Mouse (Mus musculus) MEL (cell line): ENCODE measurements around the gene Rsph6a. TPM values are rescaled to one million over a fixed set of nuclear protein-coding genes. Genes with fewer than 3 reads are reported as not detected.

Experiments used
- DNase-seq: peaks from one replicate; pipeline ENCODE4 v3.0.0; 2011; ENCODE audit warnings: low read depth, low spot score
- H3K27ac ChIP-seq: 2 replicates; pipeline ENCODE4 v1.5.1; 2012; ENCODE audit warnings: low read depth, mild to moderate bottlenecking, control low read depth, low read length, moderate library complexity; ENCODE audit not compliant: control insufficient read depth
- H3K27me3 ChIP-seq, 2 experiments: fragments of 150-350 bp in 1 of 2; sonication (generic) in 1 of 2; 2 replicates each; pipeline ENCODE4 v1.6.1; 2012; ENCODE audit warnings: low read length in 2 of 2, mild to moderate bottlenecking in 2 of 2, improper control_type of control experiment in 1 of 2, moderate library complexity in 1 of 2; ENCODE audit not compliant: insufficient read depth in 2 of 2, control insufficient read depth in 1 of 2
- H3K36me3 ChIP-seq, 2 experiments: 2 replicates each; pipeline ENCODE4 v1.6.1; 2012 to 2014; ENCODE audit warnings: low read length in 2 of 2, improper control_type of control experiment in 1 of 2, inconsistent platforms in 1 of 2, mild to moderate bottlenecking in 1 of 2; ENCODE audit not compliant: insufficient read depth in 2 of 2, control insufficient read depth in 1 of 2
- H3K4me1 ChIP-seq, 2 experiments: fragments of 150-350 bp in 1 of 2; sonication (generic) in 1 of 2; 2 replicates each; pipeline ENCODE4 v1.6.1; 2012; ENCODE audit warnings: low read length in 2 of 2, improper control_type of control experiment in 1 of 2, mild to moderate bottlenecking in 1 of 2; ENCODE audit not compliant: insufficient read depth in 2 of 2, control insufficient read depth in 1 of 2
- H3K4me3 ChIP-seq, 2 experiments: fragments of 150-350 bp in 1 of 2; sonication (generic) in 1 of 2; 2 replicates each; pipeline ENCODE4 v1.5.1; 2012; ENCODE audit warnings: low read depth in 2 of 2, low read length in 2 of 2, mild to moderate bottlenecking in 2 of 2, moderate library complexity in 2 of 2, control low read depth in 1 of 2, improper control_type of control experiment in 1 of 2; ENCODE audit not compliant: control insufficient read depth in 1 of 2, insufficient read depth in 1 of 2
- H3K79me2 ChIP-seq: 2 replicates; pipeline ENCODE4 v1.6.1; 2012; ENCODE audit warnings: mild to moderate bottlenecking, low read length, moderate library complexity; ENCODE audit not compliant: control insufficient read depth, poor library complexity, insufficient read depth
- H3K9ac ChIP-seq: 2 replicates; pipeline ENCODE4 v1.6.1; 2012; ENCODE audit warnings: low read depth, mild to moderate bottlenecking, control low read depth, low read length, moderate library complexity; ENCODE audit not compliant: control insufficient read depth, poor library complexity, severe bottlenecking
- H3K9me3 ChIP-seq: fragments of 150-350 bp; sonication (generic); replicated peaks from 2 replicates; pipeline ENCODE4 v1.6.1; 2012; ENCODE audit warnings: mild to moderate bottlenecking, low read length, improper control_type of control experiment, moderate library complexity; ENCODE audit not compliant: insufficient read depth
- BHLHE40 ChIP-seq: IDR thresholded peaks from 2 replicates; pipeline ENCODE4 v1.6.1; 2012; ENCODE audit warnings: low read depth, mild to moderate bottlenecking, inconsistent platforms, low read length, improper control_type of control experiment, borderline replicate concordance
- CHD1 ChIP-seq: IDR thresholded peaks from 2 replicates; pipeline ENCODE4 v1.6.1; 2012; ENCODE audit warnings: low read depth, mild to moderate bottlenecking, inconsistent platforms, low read length, improper control_type of control experiment
- CHD2 ChIP-seq: IDR thresholded peaks from 2 replicates; pipeline ENCODE4 v1.6.1; 2011; ENCODE audit warnings: low read length, improper control_type of control experiment
- CTCF ChIP-seq, 3 experiments: IDR thresholded peaks in 2 of 3; conservative IDR thresholded peaks in 1 of 3; 2 replicates each; pipeline ENCODE4 v1.5.1; 2011 to 2012; ENCODE audit warnings: low read length in 3 of 3, low read depth in 2 of 3, mild to moderate bottlenecking in 2 of 3, improper control_type of control experiment in 1 of 3, inconsistent platforms in 1 of 3, mixed read lengths in 1 of 3, moderate library complexity in 1 of 3; ENCODE audit not compliant: control insufficient read depth in 1 of 3, insufficient read depth in 1 of 3, poor library complexity in 1 of 3, severe bottlenecking in 1 of 3
- E2F4 ChIP-seq: IDR thresholded peaks from 2 replicates; pipeline ENCODE4 v1.6.1; 2011; ENCODE audit warnings: low read depth, low read length, improper control_type of control experiment, borderline replicate concordance
- ELF1 ChIP-seq: IDR thresholded peaks from 2 replicates; pipeline ENCODE4 v1.6.1; 2014; ENCODE audit warnings: low read depth, mild to moderate bottlenecking, inconsistent platforms, low read length, improper control_type of control experiment, moderate library complexity
- EP300 ChIP-seq, 2 experiments: IDR thresholded peaks; 2 replicates each; pipeline ENCODE4 v1.6.1; 2011; ENCODE audit warnings: improper control_type of control experiment in 2 of 2, low read length in 2 of 2, low read depth in 1 of 2, mild to moderate bottlenecking in 1 of 2
- ETS1 ChIP-seq: IDR thresholded peaks from 2 replicates; pipeline ENCODE4 v1.6.1; 2012; ENCODE audit warnings: low read depth, mild to moderate bottlenecking, inconsistent platforms, low read length, improper control_type of control experiment, moderate library complexity
- GATA1 ChIP-seq: IDR thresholded peaks from 2 replicates; pipeline ENCODE4 v1.6.1; 2011; ENCODE audit warnings: low read depth, low read length, improper control_type of control experiment
- HCFC1 ChIP-seq: IDR thresholded peaks from 2 replicates; pipeline ENCODE4 v1.6.1; 2012; ENCODE audit warnings: low read depth, mild to moderate bottlenecking, inconsistent platforms, low read length, improper control_type of control experiment, moderate library complexity
- KAT2A ChIP-seq: conservative IDR thresholded peaks from 2 replicates; pipeline ENCODE4 v1.6.1; 2012; ENCODE audit warnings: low read depth, low read length, improper control_type of control experiment, inconsistent platforms
- MAX ChIP-seq: IDR thresholded peaks from 2 replicates; pipeline ENCODE4 v1.6.1; 2011; ENCODE audit warnings: low read length, improper control_type of control experiment
- MEF2A ChIP-seq: IDR thresholded peaks from 2 replicates; pipeline ENCODE4 v1.6.1; 2014; ENCODE audit warnings: low read depth, mild to moderate bottlenecking, inconsistent platforms, low read length, improper control_type of control experiment; ENCODE audit not compliant: poor library complexity, insufficient replicate concordance, severe bottlenecking; ENCODE audit errors: extremely low read depth
- NRF1 ChIP-seq: IDR thresholded peaks from 2 replicates; pipeline ENCODE4 v1.6.1; 2014; ENCODE audit warnings: low read depth, mild to moderate bottlenecking, inconsistent platforms, low read length, improper control_type of control experiment, moderate library complexity; ENCODE audit not compliant: poor library complexity, insufficient read depth, severe bottlenecking
- POLR2AphosphoS2 ChIP-seq: IDR thresholded peaks from 2 replicates; pipeline ENCODE4 v1.6.1; 2011; ENCODE audit warnings: low read length, improper control_type of control experiment
- POLR2AphosphoS5 ChIP-seq: IDR thresholded peaks from 2 replicates; pipeline ENCODE4 v1.6.1; 2012; ENCODE audit warnings: low read depth, borderline replicate concordance, mild to moderate bottlenecking, inconsistent platforms, low read length, moderate library complexity, mixed read lengths
- RAD21 ChIP-seq: IDR thresholded peaks from 2 replicates; pipeline ENCODE4 v1.6.1; 2011; ENCODE audit warnings: mild to moderate bottlenecking, low read depth, low read length, improper control_type of control experiment
- RCOR1 ChIP-seq: IDR thresholded peaks from 2 replicates; pipeline ENCODE4 v1.6.1; 2012; ENCODE audit warnings: low read depth, mild to moderate bottlenecking, inconsistent platforms, low read length, improper control_type of control experiment
- SIN3A ChIP-seq: IDR thresholded peaks from 2 replicates; pipeline ENCODE4 v1.6.1; 2012; ENCODE audit warnings: low read length, improper control_type of control experiment, inconsistent platforms
- SMC3 ChIP-seq: IDR thresholded peaks from 2 replicates; pipeline ENCODE4 v1.6.1; 2011; ENCODE audit warnings: low read depth, low read length, improper control_type of control experiment
- TAL1 ChIP-seq: IDR thresholded peaks from 2 replicates; pipeline ENCODE4 v1.6.1; 2012; ENCODE audit warnings: mild to moderate bottlenecking, inconsistent platforms, low read length, moderate library complexity, mixed read lengths
- TCF12 ChIP-seq: IDR thresholded peaks from 2 replicates; pipeline ENCODE4 v1.6.1; 2014; ENCODE audit warnings: low read depth, mild to moderate bottlenecking, inconsistent platforms, low read length, improper control_type of control experiment, moderate library complexity
- UBTF ChIP-seq: IDR thresholded peaks from 2 replicates; pipeline ENCODE4 v1.6.1; 2012; ENCODE audit warnings: low read depth, mild to moderate bottlenecking, inconsistent platforms, low read length, improper control_type of control experiment, moderate library complexity, borderline replicate concordance; ENCODE audit not compliant: insufficient read depth
- ZKSCAN1 ChIP-seq: IDR thresholded peaks from 2 replicates; pipeline ENCODE4 v1.6.1; 2012; ENCODE audit warnings: low read depth, mild to moderate bottlenecking, inconsistent platforms, low read length, improper control_type of control experiment, moderate library complexity
- ZNF384 ChIP-seq: IDR thresholded peaks from 2 replicates; pipeline ENCODE4 v1.6.1; 2012; ENCODE audit warnings: low read depth, mild to moderate bottlenecking, inconsistent platforms, low read length, improper control_type of control experiment
- polyA plus RNA-seq, 2 experiments: library from polyadenylated mRNA; stranded (reverse) in 1 of 2; unstranded in 1 of 2; fragments of >175 nt in 1 of 2; fragments of >200 nt in 1 of 2; gene quantifications; 2 replicates each; pipeline versions ENCODE4 v1.2.1 to v1.2.4; 2012; ENCODE audit warnings: low replicate concordance in 2 of 2, low read depth in 1 of 2; ENCODE audit not compliant: insufficient read length in 2 of 2, insufficient read depth in 1 of 2, missing spikeins in 1 of 2
- total RNA-seq: library from RNA; depleted of rRNA; stranded (reverse); fragments of 300-350 nt; gene quantifications from 2 replicates; pipeline ENCODE4 v1.2.3, GENCODE M21; 2012

Rsph6a gene
- total and polyA plus RNA-seq, 3 experiments, result 0.04 to 0.23 TPM; not detected in 1

- no peak for DNase-seq
- no peak for TF ChIP-seq POLR2AphosphoS2
- TF ChIP-seq TAL1, result no peak
- no peak for TF ChIP-seq ELF1
- no peak for TF ChIP-seq TCF12
- no peak for TF ChIP-seq KAT2A
- TF ChIP-seq EP300 (IDR thresholded peaks at IDR 0.05; ENCODE audit: low read depth in 1 of 2, low read length in 2 of 2), result no peak
- TF ChIP-seq CHD2, result no peak
- TF ChIP-seq UBTF, result no peak
- TF ChIP-seq CHD1, result no peak
- TF ChIP-seq GATA1, result no peak
- no peak for TF ChIP-seq RAD21
- TF ChIP-seq POLR2AphosphoS5, result no peak
- no peak for TF ChIP-seq MAX
- no peak for TF ChIP-seq RCOR1
- no peak for TF ChIP-seq CTCF (IDR thresholded peaks at IDR 0.05 in 2 of 3, conservative IDR thresholded peaks at IDR 0.05 in 1 of 3; ENCODE audit: control insufficient read depth in 1 of 3, insufficient read depth in 1 of 3, low read depth in 2 of 3, low read length in 3 of 3, poor library complexity in 1 of 3, severe bottlenecking in 1 of 3)
- no peak for TF ChIP-seq SMC3
- TF ChIP-seq ETS1, result no peak
- no peak for TF ChIP-seq E2F4
- Histone ChIP-seq H3K27me3 (no peaks in the 10 kb centered on the region), H3K4me1 (no peaks in the 10 kb centered on the region), H3K9ac (no peak overlapping the region), H3K27ac (no peak overlapping the region), H3K4me3 (no peak overlapping the region), H3K79me2 (no peaks in the 10 kb centered on the region), H3K9me3 (no peaks in the 10 kb centered on the region), H3K36me3 (no peaks in the 10 kb centered on the region; a peak in 1 of 4 replicates)
Measured at GRCm38 (mm10) chr7:19048006-19048527, 6.4 kb upstream of the Rsph6a start.

DNA sequence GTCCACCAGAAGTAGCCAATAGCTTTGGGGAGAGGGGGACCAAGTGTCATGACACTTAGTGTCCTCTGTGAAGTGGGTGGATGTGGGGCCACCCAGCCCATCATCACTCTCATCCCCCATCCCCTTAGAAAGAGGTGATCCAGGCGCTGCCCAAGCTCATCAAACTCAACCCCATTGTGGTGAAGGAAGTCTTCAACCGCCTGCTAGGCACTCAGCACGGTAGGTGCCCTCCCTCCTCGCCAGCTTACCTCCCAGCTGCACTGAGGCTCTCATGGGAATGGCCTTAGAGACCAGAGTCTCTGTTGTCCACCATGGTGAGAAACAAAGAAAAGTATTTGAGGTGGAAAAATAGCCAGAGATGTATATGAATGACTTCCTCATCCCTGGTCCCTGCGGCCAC is 5.2 kb upstream of the Rsph6a start:
- DNase-seq, result no peak
- Histone ChIP-seq H3K4me1 (no peaks in the 10 kb centered on the region), H3K79me2 (no peaks in the 10 kb centered on the region), H3K27me3 (no peaks in the 10 kb centered on the region), H3K9ac (no peak overlapping the region), H3K27ac (no peak overlapping the region), H3K9me3 (no peaks in the 10 kb centered on the region), H3K4me3 (no peak overlapping the region), H3K36me3 (no peaks in the 10 kb centered on the region; a peak in 1 of 4 replicates)
- TF ChIP-seq RAD21 (no peak), SIN3A (no peak), NRF1 (no peak), TAL1 (no peak), ELF1 (no peak), UBTF (no peak), ZNF384 (no peak), MEF2A (no peak), ZKSCAN1 (no peak), CTCF (IDR thresholded peaks at IDR 0.05 in 2 of 3, conservative IDR thresholded peaks at IDR 0.05 in 1 of 3; ENCODE audit: control insufficient read depth in 1 of 3, insufficient read depth in 1 of 3, low read depth in 2 of 3, low read length in 3 of 3, poor library complexity in 1 of 3, severe bottlenecking in 1 of 3) (no peak), E2F4 (no peak), BHLHE40 (no peak), HCFC1 (no peak), SMC3 (no peak), CHD1 (no peak), MAX (no peak)
